Mouse (Mus musculus) megakaryocyte, embryonic 14.5 days (primary cell): ENCODE measurements around the gene Aldh6a1. TPM values are rescaled to one million over a fixed set of nuclear protein-coding genes. Genes with fewer than 3 reads are reported as not detected.

Experiments
- H3K27me3 ChIP-seq: replicated peaks from 2 replicates; pipeline ENCODE3; 2012; ENCODE audit warnings: inconsistent platforms
- H3K36me3 ChIP-seq: replicated peaks from 2 replicates; pipeline ENCODE3; 2012; ENCODE audit warnings: low read length, inconsistent platforms, mixed read lengths
- H3K4me1 ChIP-seq: 2 replicates; pipeline ENCODE4 v1.6.1; 2012; ENCODE audit warnings: inconsistent platforms
- H3K4me3 ChIP-seq: replicated peaks from 2 replicates; pipeline ENCODE3; 2012; ENCODE audit warnings: moderate library complexity, mild to moderate bottlenecking, inconsistent platforms
- H3K9me3 ChIP-seq: 2 replicates; pipeline ENCODE4 v1.6.1; 2012; ENCODE audit warnings: inconsistent platforms
- FLI1 ChIP-seq: IDR thresholded peaks from 2 replicates; pipeline ENCODE4 v1.6.1; 2012; ENCODE audit warnings: low read length, inconsistent platforms, mixed read lengths
- GATA1 ChIP-seq: IDR thresholded peaks from 3 replicates; pipeline ENCODE4 v1.6.1; 2012; ENCODE audit warnings: mixed read lengths, low read length, inconsistent platforms, borderline replicate concordance
- polyA plus RNA-seq: library from polyadenylated mRNA; stranded (reverse); fragments of >175 nt; gene quantifications from 2 replicates; pipeline ENCODE4 v1.2.3, GENCODE M21; 2012; ENCODE audit warnings: low replicate concordance; ENCODE audit not compliant: insufficient read depth

Aldh6a1 gene
- polyA plus RNA-seq, 1 experiment = 0.53 TPM

GRCm38 (mm10) chr12:84459845-84460244 is 9.0 kb upstream of the Aldh6a1 start:
- no peak overlapping the region for H3K4me3 ChIP-seq
- H3K27me3 ChIP-seq = no peaks in the 10 kb centered on the region
- peaks cover 80% of the 10 kb centered on the region for H3K36me3 ChIP-seq
- H3K4me1 ChIP-seq = peaks cover 17% of the 10 kb centered on the region
- TF ChIP-seq FLI1 (no peak), GATA1 (no peak)
- peaks cover 6% of the 10 kb centered on the region for H3K9me3 ChIP-seq

- no peak for TF ChIP-seq FLI1
- no peak for TF ChIP-seq GATA1
- Histone ChIP-seq H3K27me3 (no peaks in the 10 kb centered on the region), H3K4me3 (no peak overlapping the region), H3K36me3 (peaks cover 51% of the 10 kb centered on the region), H3K9me3 (peaks cover 6% of the 10 kb centered on the region), H3K4me1 (peaks cover 30% of the 10 kb centered on the region)
Observed at GRCm38 (mm10) chr12:84456911-84457310, 6.1 kb upstream of the Aldh6a1 start.

- peaks cover 6% of the 10 kb centered on the region for H3K36me3 ChIP-seq
- H3K9me3 ChIP-seq = no peaks in the 10 kb centered on the region
- H3K27me3 ChIP-seq = peaks cover 2% of the 10 kb centered on the region
- TF ChIP-seq FLI1 (no peak), GATA1 (no peak)
- H3K4me1 ChIP-seq = peaks cover 43% of the 10 kb centered on the region
- H3K4me3 ChIP-seq = peak overlapping the region; percentile 97
Observed at GRCm38 (mm10) chr12:84451801-84452200, 997 bp upstream of the Aldh6a1 start.

- TF ChIP-seq GATA1 (no peak), FLI1 (no peak)
- H3K4me3 ChIP-seq = peak overlapping the region; percentile 97
- H3K9me3 ChIP-seq = no peaks in the 10 kb centered on the region
- no peaks in the 10 kb centered on the region for H3K36me3 ChIP-seq
- H3K27me3 ChIP-seq = peaks cover 4% of the 10 kb centered on the region
- peaks cover 48% of the 10 kb centered on the region for H3K4me1 ChIP-seq
Observed at GRCm38 (mm10) chr12:84450351-84450717, 470 bp downstream of the Aldh6a1 start.

- Histone ChIP-seq H3K4me1 (peaks cover 44% of the 10 kb centered on the region), H3K27me3 (peaks cover 4% of the 10 kb centered on the region), H3K9me3 (no peaks in the 10 kb centered on the region), H3K36me3 (no peaks in the 10 kb centered on the region), H3K4me3 (peak overlapping the region; percentile 97)
- TF ChIP-seq GATA1 (no peak), FLI1 (no peak)
Observed at GRCm38 (mm10) chr12:84449887-84450286, 917 bp downstream of the Aldh6a1 start.

- no peaks in the 10 kb centered on the region for H3K36me3 ChIP-seq
- H3K4me3 ChIP-seq = no peak overlapping the region
- H3K9me3 ChIP-seq = no peaks in the 10 kb centered on the region
- TF ChIP-seq GATA1 (no peak), FLI1 (no peak)
- H3K27me3 ChIP-seq = peaks cover 4% of the 10 kb centered on the region
- peaks cover 29% of the 10 kb centered on the region for H3K4me1 ChIP-seq
Observed at GRCm38 (mm10) chr12:84448181-84448580, 2.6 kb downstream of the Aldh6a1 start.

GRCm38 (mm10) chr12:84447386-84447785 is 3.4 kb downstream of the Aldh6a1 start:
- H3K9me3 ChIP-seq = no peaks in the 10 kb centered on the region
- H3K4me1 ChIP-seq = peaks cover 21% of the 10 kb centered on the region
- H3K27me3 ChIP-seq = peaks cover 4% of the 10 kb centered on the region
- TF ChIP-seq GATA1 (no peak), FLI1 (no peak)
- no peaks in the 10 kb centered on the region for H3K36me3 ChIP-seq
- no peak overlapping the region for H3K4me3 ChIP-seq

GRCm38 (mm10) chr12:84442526-84442925 is 8.3 kb downstream of the Aldh6a1 start:
- Histone ChIP-seq H3K4me1 (peaks cover 6% of the 10 kb centered on the region; the same call in 1 of the 2 replicates), H3K9me3 (peaks cover 17% of the 10 kb centered on the region), H3K36me3 (peaks cover 29% of the 10 kb centered on the region), H3K4me3 (no peak overlapping the region), H3K27me3 (peaks cover 4% of the 10 kb centered on the region)
- no peak for TF ChIP-seq FLI1
- TF ChIP-seq GATA1 = no peak

GRCm38 (mm10) chr12:84438697-84439096 is 12.1 kb downstream of the Aldh6a1 start:
- Histone ChIP-seq H3K4me1 (no peaks in the 10 kb centered on the region), H3K9me3 (peaks cover 17% of the 10 kb centered on the region), H3K36me3 (peaks cover 47% of the 10 kb centered on the region), H3K27me3 (no peaks in the 10 kb centered on the region), H3K4me3 (no peak overlapping the region)
- no peak for TF ChIP-seq FLI1
- no peak for TF ChIP-seq GATA1

GRCm38 (mm10) chr12:84429825-84430224 is 21.0 kb downstream of the Aldh6a1 start:
- Histone ChIP-seq H3K4me3 (no peak overlapping the region), H3K36me3 (peaks cover 37% of the 10 kb centered on the region), H3K27me3 (no peaks in the 10 kb centered on the region), H3K4me1 (peaks cover 3% of the 10 kb centered on the region; the same call in 1 of the 2 replicates), H3K9me3 (no peaks in the 10 kb centered on the region)
- TF ChIP-seq FLI1 = no peak
- no peak for TF ChIP-seq GATA1

- Histone ChIP-seq H3K4me3 (no peak overlapping the region), H3K4me1 (peaks cover 27% of the 10 kb centered on the region), H3K36me3 (peaks cover 4% of the 10 kb centered on the region), H3K9me3 (no peaks in the 10 kb centered on the region), H3K27me3 (no peaks in the 10 kb centered on the region)
- TF ChIP-seq GATA1 (no peak), FLI1 (no peak)
Observed at GRCm38 (mm10) chr12:84423990-84424389, 26.8 kb downstream of the Aldh6a1 start.
